Mouse (Mus musculus) gastrocnemius, adult 2 months (tissue): ENCODE data around the gene Tmem108. TPM values are rescaled to one million over a fixed set of nuclear protein-coding genes. Genes with fewer than 3 reads are reported as not detected.
"Not testable (repeated sequence)": the region's sequence is repeated elsewhere in the genome, so short reads cannot be mapped to it uniquely, and the experiment has no call there.

ENCODE experiments used
- DNase-seq: peaks from one replicate; pipeline ENCODE4 v3.0.0; 2022
- H3K27ac ChIP-seq: fragments of 200-600 bp; 2 replicates; pipeline ENCODE4 v1.8.1; 2022; ENCODE audit warnings: mild to moderate bottlenecking
- H3K4me3 ChIP-seq: fragments of 200-600 bp; 2 replicates; pipeline ENCODE4 v1.8.1; 2022; ENCODE audit warnings: mild to moderate bottlenecking, moderate library complexity
- CTCF ChIP-seq: fragments of 200-600 bp; IDR thresholded peaks from 2 replicates; pipeline ENCODE4 v1.8.1; 2022; ENCODE audit warnings: antibody characterized with exemption, mild to moderate bottlenecking, moderate library complexity
- intact Hi-C: fragments of 180-260 bp; cut with DNase I; formaldehyde crosslinking; loops from one replicate; pipeline ENCODE4 v1.15.1; 2025
- total RNA-seq, 2 experiments: library from RNA; stranded (reverse); gene quantifications; 2 replicates each; pipeline ENCODE4 v1.2.3; 2021

The Tmem108 gene
- total RNA-seq, 2 experiments from 2014 or later: not detected

- intact Hi-C loops: no loop called here
- no peak overlapping the region for H3K27ac ChIP-seq
- H3K4me3 ChIP-seq: no peak overlapping the region
- TF ChIP-seq CTCF: no peak
- DNase-seq: no peak
Measured at GRCm38 (mm10) chr9:103691847-103692246, 69.8 kb downstream of the Tmem108 start.

- Histone ChIP-seq H3K27ac (no peak overlapping the region), H3K4me3 (no peak overlapping the region)
- TF ChIP-seq CTCF: no peak
- intact Hi-C loops: no loop called here
- no peak for DNase-seq
Measured at GRCm38 (mm10) chr9:103690446-103690845, 71.2 kb downstream of the Tmem108 start.

GRCm38 (mm10) chr9:103689697-103690096, 71.9 kb downstream of the Tmem108 start:
- no peak for TF ChIP-seq CTCF
- intact Hi-C loops: no loop called here
- H3K4me3 ChIP-seq: no peak overlapping the region
- DNase-seq: no peak
- no peak overlapping the region for H3K27ac ChIP-seq

- intact Hi-C loops: no loop called here
- Histone ChIP-seq H3K27ac (no peak overlapping the region), H3K4me3 (no peak overlapping the region)
- TF ChIP-seq CTCF: no peak
- DNase-seq: no peak
Measured at GRCm38 (mm10) chr9:103689006-103689405, 72.6 kb downstream of the Tmem108 start.

GRCm38 (mm10) chr9:103687130-103687529, 74.5 kb downstream of the Tmem108 start:
- no peak overlapping the region for H3K27ac ChIP-seq
- H3K4me3 ChIP-seq: no peak overlapping the region
- intact Hi-C loops: no loop called here
- DNase-seq: no peak
- TF ChIP-seq CTCF: no peak

- no peak for DNase-seq
- TF ChIP-seq CTCF: no peak
- no peak overlapping the region for H3K4me3 ChIP-seq
- no peak overlapping the region for H3K27ac ChIP-seq
- intact Hi-C loops: no loop called here
Measured at GRCm38 (mm10) chr9:103681741-103682330, 79.8 kb downstream of the Tmem108 start.

GRCm38 (mm10) chr9:103679234-103679633, 82.4 kb downstream of the Tmem108 start:
- no peak for TF ChIP-seq CTCF
- no peak for DNase-seq
- H3K27ac ChIP-seq: no peak overlapping the region
- H3K4me3 ChIP-seq: no peak overlapping the region
- intact Hi-C loops: no loop called here

GRCm38 (mm10) chr9:103678531-103679060, 83.0 kb downstream of the Tmem108 start:
- intact Hi-C loops: no loop called here
- Histone ChIP-seq H3K4me3 (no peak overlapping the region), H3K27ac (no peak overlapping the region)
- DNase-seq: no peak
- TF ChIP-seq CTCF: no peak

- H3K4me3 ChIP-seq: no peak overlapping the region
- TF ChIP-seq CTCF: no peak
- no peak for DNase-seq
- intact Hi-C loops: no loop called here
- no peak overlapping the region for H3K27ac ChIP-seq
Measured at GRCm38 (mm10) chr9:103677811-103678210, 83.8 kb downstream of the Tmem108 start.

GRCm38 (mm10) chr9:103675721-103676480, 85.7 kb downstream of the Tmem108 start:
- intact Hi-C loops: no loop called here
- no peak for TF ChIP-seq CTCF
- DNase-seq: no peak
- no peak overlapping the region for H3K27ac ChIP-seq
- H3K4me3 ChIP-seq: no peak overlapping the region

GRCm38 (mm10) chr9:103672881-103673280, 88.8 kb downstream of the Tmem108 start:
- intact Hi-C loops: no loop called here
- DNase-seq: no peak
- no peak overlapping the region for H3K27ac ChIP-seq
- no peak overlapping the region for H3K4me3 ChIP-seq
- TF ChIP-seq CTCF: no peak

GRCm38 (mm10) chr9:103670592-103671113, 91.0 kb downstream of the Tmem108 start:
- H3K27ac ChIP-seq, H3K4me3 ChIP-seq, intact Hi-C loops, DNase-seq: not testable (repeated sequence)

- DNase-seq: no peak
- intact Hi-C loops: no loop called here
- H3K27ac ChIP-seq: no peak overlapping the region
- TF ChIP-seq CTCF: no peak
- no peak overlapping the region for H3K4me3 ChIP-seq
Measured at GRCm38 (mm10) chr9:103668830-103669229, 92.8 kb downstream of the Tmem108 start.
